Mouse (Mus musculus) left cerebral cortex, postnatal 4 days (tissue): ENCODE measurements around the gene Snrnp25. TPM values are rescaled to one million over a fixed set of nuclear protein-coding genes. Genes with fewer than 3 reads are reported as not detected.

Experiments used
- DNase-seq: peaks from one replicate; pipeline ENCODE4 v3.0.0-alpha.2; 2022
- intact Hi-C: fragments of 180-260 bp; cut with DNase I; formaldehyde crosslinking; loops from one replicate; pipeline ENCODE4 v1.15.1; 2025
- total RNA-seq, 2 experiments: library from RNA; stranded (reverse); gene quantifications; 2 replicates each; pipeline ENCODE4 v1.2.3; 2021

The Snrnp25 gene
- total RNA-seq, 2 experiments from 2014 or later = 20.3 to 21.6 TPM

DNA sequence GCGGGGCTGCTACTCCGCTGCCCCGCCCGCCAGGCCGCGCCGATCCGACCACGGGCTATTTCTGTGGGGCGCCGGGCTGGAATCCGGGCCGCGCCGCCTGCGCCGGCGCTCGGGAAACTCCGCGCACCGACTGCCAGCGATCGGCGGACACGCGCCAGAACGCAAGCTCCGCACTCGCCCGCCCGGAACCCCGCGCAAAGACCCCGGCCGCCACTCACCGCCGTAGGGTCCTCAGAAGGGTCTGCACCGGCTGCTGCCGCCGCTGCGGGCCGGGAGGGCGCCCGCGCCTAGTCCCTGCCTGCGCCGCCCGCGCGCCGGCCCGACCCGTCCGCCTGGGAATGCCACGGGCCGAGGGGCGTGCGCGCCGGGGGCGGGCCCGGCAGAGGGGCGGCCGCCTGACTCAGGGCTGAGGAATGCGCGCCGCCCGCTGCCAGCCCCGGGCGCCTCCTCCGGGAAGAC, 16.8 kb downstream of the Snrnp25 start, which contains the start of gene Rhbdf1:
Gene Rhbdf1 (minus strand): TSS at position 350 of the 459 bp plus-strand sequence.
- DNase-seq = no peak
- intact Hi-C loops = no loop called here

DNA sequence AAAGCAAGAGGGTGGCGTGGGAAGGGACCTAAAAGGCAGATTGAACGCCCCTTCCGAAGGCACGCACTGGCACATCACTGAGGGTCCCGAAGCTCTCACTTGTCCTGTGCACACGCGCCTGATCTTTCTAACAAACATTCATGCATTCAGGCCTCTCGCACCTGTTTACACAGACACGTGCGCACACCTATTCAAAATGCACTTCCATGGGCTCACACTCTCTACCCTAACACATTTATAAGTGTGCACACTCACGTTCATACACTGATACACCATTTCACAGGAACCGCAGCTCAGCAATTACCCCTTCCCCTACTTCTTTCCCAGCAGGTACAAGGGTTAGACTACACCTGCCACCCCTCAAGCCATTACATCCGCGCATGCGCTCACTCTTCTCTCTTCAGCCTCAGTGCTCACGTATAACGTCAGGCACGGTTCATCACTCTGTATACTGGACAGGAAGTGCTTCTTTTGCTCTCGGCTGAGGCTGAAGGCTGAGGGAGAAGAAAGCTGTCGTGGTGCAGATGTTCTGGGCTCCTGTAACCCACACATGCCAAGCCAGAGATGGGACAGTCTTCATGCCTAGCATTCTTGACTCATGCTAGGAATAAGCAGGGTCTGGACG, 17.5 kb downstream of the Snrnp25 start:
- no peak for DNase-seq
- intact Hi-C loops = no loop called here

DNA sequence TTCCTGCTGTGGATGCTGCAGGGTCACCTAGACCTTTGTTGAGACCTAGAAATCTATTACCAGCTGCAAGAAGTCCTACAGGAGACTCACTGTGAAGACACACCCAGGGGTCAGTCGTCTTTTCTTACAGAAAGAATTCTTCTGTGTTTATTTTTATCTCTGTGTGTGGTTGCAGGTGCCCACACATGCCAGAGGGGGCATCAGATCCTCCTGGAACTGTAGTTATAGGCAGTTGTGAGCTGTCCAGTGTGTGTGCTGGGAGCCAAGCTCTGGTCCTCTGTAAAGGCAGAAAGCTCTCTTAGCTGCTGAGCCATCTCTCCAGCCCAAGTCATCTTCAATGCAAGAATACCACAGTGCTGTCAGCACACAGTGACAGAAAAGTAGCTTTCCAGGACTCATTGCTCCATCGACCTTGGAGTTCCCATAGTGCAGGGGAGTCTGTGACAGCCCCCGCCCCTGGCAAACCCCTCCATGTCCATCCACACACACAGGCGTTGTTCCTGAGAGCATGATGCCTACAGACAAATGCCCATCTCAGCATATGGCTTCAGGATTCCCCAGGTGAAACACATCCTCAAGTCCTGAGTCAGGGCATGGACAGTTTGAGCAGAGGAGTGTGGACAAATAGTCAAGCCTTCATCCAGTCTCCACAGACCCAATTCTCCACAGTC, 18.2 kb downstream of the Snrnp25 start:
- intact Hi-C loops = no loop called here
- DNase-seq = no peak

DNA sequence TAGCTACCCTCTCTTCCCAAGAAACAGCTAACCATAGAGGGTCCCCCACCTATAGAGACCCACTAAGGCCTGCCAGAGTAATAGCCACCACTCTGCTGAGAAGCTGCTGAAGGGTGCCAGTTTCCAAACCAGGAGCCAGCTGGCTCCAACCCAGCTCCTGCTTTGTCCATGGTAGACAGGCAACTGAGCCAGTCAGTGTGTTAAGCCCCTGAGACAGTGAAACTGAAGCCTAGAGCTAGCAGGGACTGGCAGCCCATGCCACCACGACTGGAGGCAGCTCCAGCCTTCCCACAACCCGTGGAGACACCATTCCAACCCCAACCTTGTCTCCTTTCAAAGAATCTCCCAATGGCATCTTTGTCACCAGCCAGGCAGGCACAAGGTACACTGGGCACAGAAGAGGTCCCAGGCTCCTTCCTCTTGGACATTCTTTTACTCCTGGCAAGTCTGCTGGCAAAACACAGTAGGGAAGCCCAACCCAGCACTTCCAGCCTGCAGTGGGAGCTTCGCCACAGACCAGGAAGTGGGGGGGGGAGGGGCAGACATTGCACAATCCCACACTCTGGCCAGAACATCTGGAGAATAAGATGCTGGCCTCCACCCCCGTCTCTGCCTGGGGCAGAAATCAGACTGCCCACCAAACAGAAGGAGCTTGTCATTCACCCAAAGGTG, 19.4 kb downstream of the Snrnp25 start:
- intact Hi-C loops = no loop called here
- peak; percentile 80 for DNase-seq

DNA sequence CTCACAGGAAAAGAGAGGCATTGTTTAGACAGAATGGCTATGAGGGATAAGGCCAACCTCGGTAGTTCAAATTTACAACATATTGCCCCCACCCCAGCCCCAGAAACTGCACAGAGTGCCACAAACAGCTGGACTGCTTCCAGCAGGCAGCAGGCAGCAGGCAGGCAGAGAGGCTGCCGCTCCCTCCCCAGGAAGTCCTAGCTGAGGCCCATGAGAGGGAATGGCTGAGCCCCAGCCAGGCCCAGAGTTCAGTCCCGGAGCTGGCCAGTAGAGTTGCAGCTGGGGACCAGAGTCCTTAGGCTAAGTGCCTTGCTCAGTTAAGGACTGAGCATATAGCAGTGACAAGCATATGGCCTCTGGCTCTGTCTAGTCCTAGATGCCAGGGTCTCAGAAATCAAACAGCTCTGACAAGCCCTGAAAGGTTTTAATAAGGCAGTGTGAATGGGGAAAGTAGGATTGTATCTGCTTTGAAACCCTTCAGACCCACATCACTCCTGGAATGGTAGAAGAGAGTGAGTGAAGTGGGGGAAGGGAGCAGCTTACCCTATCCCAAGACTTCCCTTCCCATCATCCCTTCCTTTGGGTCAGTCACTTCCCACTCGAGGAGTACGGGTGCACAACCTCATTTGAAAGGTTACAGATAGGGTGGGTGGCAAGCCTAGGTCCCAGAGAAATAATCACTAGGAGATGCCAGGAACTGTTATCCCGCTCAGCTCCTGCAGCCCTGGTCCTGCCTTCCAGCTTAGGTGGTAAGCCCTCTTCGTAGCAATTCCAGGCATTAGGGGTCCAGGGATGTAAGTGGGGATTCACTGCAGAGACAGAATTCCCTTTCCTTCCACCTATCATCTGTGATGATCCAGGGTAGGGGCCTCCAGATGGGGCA, 20.2 kb downstream of the Snrnp25 start:
- DNase-seq = no peak

DNA sequence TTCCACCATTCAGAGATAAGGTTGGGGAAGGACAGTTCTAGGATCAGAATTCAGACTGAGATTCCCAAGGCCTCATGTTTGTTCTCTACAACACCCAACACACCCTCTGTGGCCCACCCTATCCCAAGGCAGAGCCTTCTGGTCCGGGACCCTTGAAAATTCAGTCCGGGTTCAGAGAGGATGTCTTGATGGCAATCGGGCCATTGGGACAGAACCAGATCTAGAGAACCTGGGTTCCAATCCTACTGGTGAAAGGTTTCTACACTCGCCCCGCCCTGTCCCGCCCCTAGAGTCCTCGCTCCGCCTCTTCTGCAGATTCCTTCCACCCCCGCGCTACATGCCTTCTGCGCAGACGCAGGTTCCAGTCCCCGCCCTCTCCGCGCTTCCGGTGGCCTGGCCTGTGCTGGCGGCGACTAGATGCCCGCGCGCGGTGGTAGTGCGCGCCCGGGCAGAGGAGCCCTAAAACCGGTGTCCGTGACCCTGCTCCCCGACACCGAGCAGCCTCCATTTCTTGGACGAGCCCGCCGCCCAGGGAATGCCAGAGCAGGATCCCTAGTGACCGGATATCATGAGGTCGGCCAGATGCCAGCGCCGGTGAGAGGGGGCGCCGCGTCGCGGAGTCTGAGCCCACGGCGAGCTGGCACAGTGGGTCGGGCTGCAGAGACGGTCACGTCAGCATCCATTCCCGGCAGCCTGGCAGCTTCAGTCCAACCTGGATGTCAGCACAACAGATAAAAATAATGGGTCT, 21.1 kb downstream of the Snrnp25 start, which contains the start of gene Mpg:
Gene Mpg (plus strand): TSS at position 382 of the 748 bp plus-strand sequence.
- intact Hi-C loops = no loop called here
- DNase-seq = peak; percentile 90

More for the DNA sequence above, 20.2 kb downstream of the Snrnp25 start:
- intact Hi-C loops = no loop called here

DNA sequence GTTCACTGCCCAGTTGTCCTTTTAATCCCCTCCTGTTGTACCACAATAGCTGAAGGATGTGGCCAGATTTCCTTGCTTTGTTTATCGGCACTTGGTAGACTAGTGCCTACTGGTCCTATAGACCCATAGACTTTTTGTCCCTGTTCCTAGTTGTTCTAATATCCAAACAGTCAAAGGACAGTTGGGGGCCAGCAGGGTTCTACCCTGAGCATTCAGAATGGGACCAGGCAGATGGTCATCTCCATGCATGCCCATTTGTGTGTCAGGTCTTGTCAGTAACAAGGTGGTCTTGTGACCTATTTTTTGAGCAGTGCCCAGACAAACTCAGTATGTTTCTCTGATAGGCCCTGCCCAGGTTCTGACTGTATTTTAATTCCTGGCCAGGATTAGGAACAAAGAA, 21.8 kb downstream of the Snrnp25 start:
- intact Hi-C loops = no loop called here
- no peak for DNase-seq

DNA sequence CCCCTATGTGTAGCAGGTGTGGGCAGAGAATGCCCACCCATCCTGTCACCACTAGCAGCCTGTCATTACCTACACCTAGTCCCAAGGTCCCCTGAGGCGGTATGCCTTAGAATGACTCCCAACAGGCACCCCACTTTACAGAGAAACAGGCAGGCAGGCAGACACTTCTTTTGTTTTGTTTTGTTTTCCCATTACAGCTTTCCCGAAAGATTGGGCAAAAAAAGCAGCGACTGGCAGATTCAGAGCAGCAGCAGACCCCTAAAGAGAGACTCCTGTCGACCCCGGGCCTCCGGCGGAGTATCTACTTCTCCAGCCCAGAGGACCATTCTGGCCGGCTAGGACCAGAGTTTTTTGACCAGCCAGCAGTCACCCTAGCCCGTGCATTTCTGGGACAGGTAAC, 22.3 kb downstream of the Snrnp25 start:
- intact Hi-C loops = no loop called here
- DNase-seq = no peak

DNA sequence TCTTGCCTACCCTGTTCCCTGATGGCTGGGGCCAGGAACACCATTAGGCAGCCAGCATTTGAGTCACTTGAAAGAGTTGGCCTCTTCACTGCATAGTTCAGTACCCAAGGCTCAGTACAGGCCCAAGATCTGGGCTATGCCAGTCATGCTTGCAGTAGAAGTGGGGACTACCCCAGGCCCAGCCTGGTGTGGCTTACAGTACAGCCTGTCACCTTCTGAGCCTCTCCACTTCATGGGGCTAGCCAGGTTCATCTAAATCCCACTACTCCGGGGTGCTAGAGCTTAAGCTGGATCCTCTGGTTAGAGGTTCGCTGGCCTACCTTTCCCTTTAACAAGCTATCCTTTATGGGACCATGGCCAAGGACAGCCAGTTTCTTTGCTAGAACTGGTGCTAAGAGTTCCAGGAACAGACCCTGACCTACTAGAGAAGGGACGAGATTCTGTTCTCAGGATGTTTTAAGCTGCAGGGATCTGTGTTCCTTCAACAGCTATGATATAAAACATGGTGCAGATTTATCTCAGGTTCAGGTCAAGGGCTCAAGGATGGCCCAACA, 23.2 kb downstream of the Snrnp25 start:
- intact Hi-C loops = no loop called here
- DNase-seq = no peak

DNA sequence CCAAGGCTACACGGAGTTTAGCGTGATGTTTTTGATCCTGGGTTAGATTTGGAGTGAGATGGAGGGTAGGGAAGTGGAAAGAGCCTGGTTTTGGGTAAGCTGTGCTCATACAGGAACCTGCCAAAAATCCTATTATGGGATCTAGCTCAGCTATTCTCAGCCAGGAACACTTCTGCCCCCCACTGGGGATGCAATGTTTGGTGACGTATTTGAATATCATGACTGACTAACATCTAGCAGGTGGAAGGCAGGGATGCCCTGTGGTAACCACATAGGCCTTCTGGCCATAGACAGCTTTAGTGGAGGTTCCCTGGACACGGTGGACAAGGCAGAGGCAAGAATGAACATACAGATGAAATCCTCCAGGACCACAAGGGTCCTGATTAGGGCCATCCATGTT, 25.0 kb downstream of the Snrnp25 start:
- DNase-seq = no peak
- intact Hi-C loops = no loop called here

DNA sequence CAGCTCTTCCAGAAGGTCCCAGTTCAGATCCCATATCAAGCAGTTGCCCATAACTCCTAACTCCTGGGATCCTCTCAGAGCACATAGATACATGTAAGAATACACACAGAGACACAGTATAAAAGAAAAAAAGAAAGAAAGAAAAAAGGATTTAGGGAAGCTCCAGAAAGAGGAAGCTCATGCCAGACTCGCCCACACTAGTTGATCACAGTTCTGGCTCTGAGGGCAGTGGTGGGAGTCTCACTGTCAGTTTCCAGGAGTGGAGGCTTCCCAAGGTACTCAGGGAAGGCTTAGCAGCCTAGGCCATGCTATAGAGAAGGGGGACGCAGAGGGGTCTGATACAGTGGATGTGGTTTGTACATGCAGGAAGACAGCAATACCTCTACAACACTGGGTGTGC, 25.9 kb downstream of the Snrnp25 start:
- DNase-seq = no peak
- intact Hi-C loops = no loop called here

DNA sequence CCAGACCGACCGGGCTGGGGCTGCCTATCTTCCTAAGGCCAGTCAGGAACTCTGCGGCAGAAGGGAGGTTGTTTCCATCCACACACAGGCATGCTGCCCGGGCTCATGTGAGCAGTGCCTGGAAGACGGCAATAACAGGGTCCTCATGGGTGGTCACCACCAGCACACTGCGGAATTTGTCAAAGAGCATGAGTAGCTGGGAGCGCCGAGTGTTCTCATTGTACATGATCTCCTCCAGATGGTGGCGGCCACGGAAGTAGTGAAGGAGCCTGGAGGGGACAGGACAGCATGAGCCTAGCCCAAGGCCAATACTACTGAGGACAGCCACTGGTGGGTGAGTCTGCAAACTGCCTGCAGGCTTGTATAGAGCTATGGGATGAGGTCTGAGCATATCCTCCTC, 27.6 kb downstream of the Snrnp25 start:
- intact Hi-C loops = no loop called here
- no peak for DNase-seq

DNA sequence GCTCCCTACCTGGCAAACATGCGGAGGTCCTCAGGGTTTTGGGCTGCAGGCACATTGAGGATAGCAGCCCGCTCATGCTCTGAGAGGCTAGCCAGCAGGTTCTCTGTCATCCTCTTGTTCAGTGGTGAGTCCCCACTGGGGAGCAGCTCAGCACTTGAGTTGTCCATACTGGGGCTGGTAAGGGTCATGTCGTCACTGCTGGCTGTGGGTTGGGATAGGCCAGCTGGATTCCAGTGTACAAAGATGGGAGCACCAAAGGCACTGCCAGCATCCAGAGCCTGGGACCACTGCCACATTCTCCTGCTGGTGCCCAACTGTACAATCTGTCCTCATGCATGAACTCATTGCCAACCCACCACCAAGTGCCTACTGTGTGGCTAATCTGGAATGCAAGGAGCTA, 28.7 kb downstream of the Snrnp25 start:
- intact Hi-C loops = no loop called here
- DNase-seq = peak; percentile 87

DNA sequence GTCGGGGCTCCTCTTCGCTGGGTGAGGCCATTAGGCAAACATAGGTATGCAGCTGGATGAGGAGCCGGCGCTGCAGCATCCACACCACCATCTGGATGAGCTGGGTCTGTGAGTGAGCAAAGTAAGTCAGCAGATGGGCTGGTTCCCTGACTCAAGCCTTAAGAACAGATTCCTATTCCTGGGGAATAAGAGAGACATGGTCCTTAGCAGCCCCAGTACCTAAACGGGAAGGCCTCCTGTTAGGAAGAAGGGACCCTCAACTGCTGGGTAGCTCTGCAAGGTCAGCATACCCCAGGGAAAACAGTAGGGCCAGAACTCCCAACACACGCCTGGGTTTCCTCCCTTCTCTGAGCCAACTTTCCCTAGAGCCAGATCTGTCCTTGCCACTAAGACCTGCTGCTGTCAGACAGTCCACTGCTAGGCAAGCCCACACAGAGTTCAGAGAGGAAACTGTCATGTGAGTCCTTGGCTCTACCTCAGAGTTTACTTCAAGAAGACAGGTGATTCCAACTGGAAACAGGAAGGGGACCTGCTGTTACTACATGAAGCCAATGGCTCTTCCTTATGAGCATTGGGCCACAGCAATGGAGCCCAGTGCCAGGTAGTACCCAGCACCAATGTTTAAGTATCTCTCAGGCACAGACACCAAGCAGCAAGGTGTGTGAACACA, 29.7 kb downstream of the Snrnp25 start:
- intact Hi-C loops = loop anchor here (5.0 kb wide), 1 partner anchor 53 kb away; no protein-coding TSS in a partner anchor
- no peak for DNase-seq

DNA sequence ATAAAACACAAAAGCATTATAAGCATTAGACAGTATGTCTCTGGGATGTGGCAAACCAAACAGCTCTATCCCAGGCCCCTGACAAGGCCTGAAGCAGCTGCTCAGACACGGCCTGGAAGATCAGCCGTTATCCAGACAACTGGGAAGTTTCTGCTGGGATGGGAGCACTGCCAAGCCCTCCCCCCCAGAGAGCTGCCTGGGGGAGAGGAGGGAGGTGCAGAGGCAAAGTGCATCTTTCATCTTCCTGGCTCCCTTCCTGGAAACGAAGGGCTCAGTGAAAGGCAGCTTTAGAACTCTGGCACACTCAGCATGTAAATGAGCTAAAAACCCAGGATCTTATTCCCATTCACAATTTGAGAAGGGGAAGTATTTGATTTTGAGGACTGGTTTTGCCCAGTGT, 30.4 kb downstream of the Snrnp25 start:
- intact Hi-C loops = loop anchor here (5.0 kb wide), 1 partner anchor 53 kb away; no protein-coding TSS in a partner anchor
- peak; percentile 93 for DNase-seq

DNA sequence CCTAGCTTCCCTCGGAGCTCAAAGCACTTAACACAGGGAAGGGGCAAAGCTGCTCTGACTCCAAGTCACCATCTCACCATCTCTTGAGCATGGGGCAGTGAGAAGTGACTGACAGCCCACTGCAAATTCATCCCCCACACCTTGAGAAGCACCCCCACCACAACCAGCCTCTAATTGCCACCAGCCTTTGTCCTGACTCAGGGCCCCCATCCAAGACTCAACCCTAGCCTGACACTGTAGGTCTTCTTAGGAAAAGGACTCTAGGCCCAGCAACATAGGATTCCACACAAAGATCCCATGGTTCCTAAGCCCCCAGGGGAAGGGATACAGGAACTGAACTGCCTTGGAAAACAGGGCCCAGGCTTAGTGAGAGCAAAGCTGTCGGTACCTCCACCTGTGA, 30.9 kb downstream of the Snrnp25 start:
- DNase-seq = no peak
- intact Hi-C loops = loop anchor here (5.0 kb wide), 1 partner anchor 54 kb away; no protein-coding TSS in a partner anchor

DNA sequence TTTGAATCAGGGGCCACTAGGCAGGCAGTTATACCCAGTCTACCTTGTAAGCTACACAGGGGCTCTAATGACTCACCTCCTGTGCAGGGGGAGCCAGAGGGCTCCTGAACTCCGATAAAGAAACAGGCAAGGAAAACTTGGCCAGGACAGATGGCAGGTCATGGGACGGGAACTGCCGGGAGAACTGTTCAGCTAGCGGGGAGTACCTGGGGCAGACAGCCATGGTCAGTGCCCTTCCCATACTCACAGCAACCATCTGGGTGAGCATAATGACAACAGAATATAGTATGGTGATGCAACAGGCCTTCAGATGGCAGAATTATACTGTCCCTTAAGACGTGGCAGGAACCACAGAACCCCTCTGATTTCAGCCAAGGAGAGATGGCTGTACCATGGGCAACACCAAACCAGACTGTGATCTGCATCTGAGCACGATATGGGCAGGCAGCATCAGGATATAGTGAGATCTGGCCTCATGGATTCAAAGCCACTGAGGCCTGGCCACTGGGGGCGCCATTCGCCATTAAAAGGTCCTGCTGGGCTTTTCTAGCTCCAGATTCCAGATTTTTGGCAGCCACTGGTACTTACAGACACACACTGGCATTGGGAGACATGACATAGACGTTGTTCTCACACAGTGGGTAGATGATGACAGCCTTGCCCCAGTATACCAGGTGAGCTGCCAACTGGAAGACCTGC, 31.6 kb downstream of the Snrnp25 start:
- DNase-seq = peak; percentile 78
- intact Hi-C loops = loop anchor here (5.0 kb wide), 1 partner anchor 55 kb away; no protein-coding TSS in a partner anchor

DNA sequence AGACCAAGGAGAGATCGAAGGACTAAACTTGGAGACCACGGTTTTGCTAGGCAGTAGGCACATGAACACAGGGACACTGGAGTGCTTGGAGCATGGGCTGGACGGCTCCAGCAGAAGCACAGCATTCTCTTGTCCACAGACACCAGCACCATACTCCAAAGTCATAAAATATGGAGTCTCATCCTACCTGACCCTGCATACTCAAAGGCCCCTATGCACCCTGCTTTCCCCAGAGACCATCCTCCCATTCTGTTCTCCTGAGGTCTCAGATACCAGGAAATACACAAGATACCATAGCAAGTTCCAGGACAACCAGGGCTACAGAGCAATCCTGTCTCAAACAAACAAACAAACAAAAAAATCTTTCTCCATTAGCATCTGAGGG, 32.2 kb downstream of the Snrnp25 start:
- intact Hi-C loops = loop anchor here (5.0 kb wide), 1 partner anchor 55 kb away; no protein-coding TSS in a partner anchor
- DNase-seq = no peak
